Mouse (Mus musculus) stomach, postnatal 0 days (tissue): Measurements from ENCODE around the gene Glb1. TPM values are rescaled to one million over a fixed set of nuclear protein-coding genes. Genes with fewer than 3 reads are reported as not detected.

ENCODE experiments used
- ATAC-seq: fragments of 200-750 bp; cut with Nextera tagmentation; 2 replicates; pipeline ENCODE4 v1.8.0; 2017; ENCODE audit not compliant: low FRiP score, low TSS enrichment
- DNase-seq: peaks from one replicate; pipeline ENCODE4 v3.0.0-alpha.2; 2016; ENCODE audit warnings: low spot score
- H3K27ac ChIP-seq: fragments of 300-500 bp; sonication (generic); replicated peaks from 2 replicates; pipeline ENCODE4 v1.5.1; 2014; ENCODE audit warnings: mild to moderate bottlenecking, control low read depth
- H3K27me3 ChIP-seq: fragments of 300-500 bp; sonication (generic); 2 replicates; pipeline ENCODE4 v1.6.1; 2014; ENCODE audit warnings: low read length; ENCODE audit not compliant: control insufficient read depth, insufficient read depth
- H3K36me3 ChIP-seq: fragments of 300-500 bp; sonication (generic); 2 replicates; pipeline ENCODE4 v1.6.1; 2014; ENCODE audit warnings: low read length, mixed read lengths; ENCODE audit not compliant: control insufficient read depth, insufficient read depth
- H3K4me1 ChIP-seq: fragments of 300-500 bp; sonication (generic); replicated peaks from 2 replicates; pipeline ENCODE4 v1.6.1; 2014; ENCODE audit warnings: antibody characterized with exemption; ENCODE audit not compliant: control insufficient read depth, insufficient read depth
- H3K4me2 ChIP-seq: fragments of 300-500 bp; sonication (generic); replicated peaks from 2 replicates; pipeline ENCODE4 v1.6.1; 2014; ENCODE audit warnings: low read depth, mild to moderate bottlenecking, control low read depth, moderate library complexity
- H3K4me3 ChIP-seq: fragments of 300-500 bp; sonication (generic); 2 replicates; pipeline ENCODE4 v1.5.1; 2014; ENCODE audit warnings: low read depth, low read length, control low read depth
- H3K9ac ChIP-seq: fragments of 300-500 bp; sonication (generic); 2 replicates; pipeline ENCODE4 v1.6.1; 2014; ENCODE audit warnings: mild to moderate bottlenecking, low read length, control low read depth, mixed read lengths
- H3K9me3 ChIP-seq: fragments of 300-500 bp; sonication (generic); 2 replicates; pipeline ENCODE4 v1.6.1; 2016; ENCODE audit warnings: low read length; ENCODE audit not compliant: control insufficient read depth
- CTCF ChIP-seq: IDR thresholded peaks from 2 replicates; pipeline ENCODE4 v1.5.1; 2016; ENCODE audit warnings: antibody characterized with exemption, low read depth, mild to moderate bottlenecking, moderate library complexity
- EP300 ChIP-seq: optimal IDR thresholded peaks from 2 replicates; pipeline ENCODE3; 2016; ENCODE audit warnings: antibody characterized with exemption
- WGBS: fragments of 180-500 bp; shearing (Covaris S2); extraction: QIAGEN DNeasy Blood & Tissue Kit; methylation state at CpG from one replicate; pipeline ENCODE4 v1.1.7; 2014; 5-methylcytosine and 5-hydroxymethylcytosine counted together
- polyA plus RNA-seq: library from polyadenylated mRNA; unstranded; fragments of >200 nt; fragmentation: Nextera tagmentation; extraction: Ambion mirVana; gene quantifications from 2 replicates; pipeline ENCODE4 v1.2.1, GENCODE M21; 2015

Glb1 gene
- polyA plus RNA-seq, 1 experiment from 2014 or later = 28.2 TPM

DNA sequence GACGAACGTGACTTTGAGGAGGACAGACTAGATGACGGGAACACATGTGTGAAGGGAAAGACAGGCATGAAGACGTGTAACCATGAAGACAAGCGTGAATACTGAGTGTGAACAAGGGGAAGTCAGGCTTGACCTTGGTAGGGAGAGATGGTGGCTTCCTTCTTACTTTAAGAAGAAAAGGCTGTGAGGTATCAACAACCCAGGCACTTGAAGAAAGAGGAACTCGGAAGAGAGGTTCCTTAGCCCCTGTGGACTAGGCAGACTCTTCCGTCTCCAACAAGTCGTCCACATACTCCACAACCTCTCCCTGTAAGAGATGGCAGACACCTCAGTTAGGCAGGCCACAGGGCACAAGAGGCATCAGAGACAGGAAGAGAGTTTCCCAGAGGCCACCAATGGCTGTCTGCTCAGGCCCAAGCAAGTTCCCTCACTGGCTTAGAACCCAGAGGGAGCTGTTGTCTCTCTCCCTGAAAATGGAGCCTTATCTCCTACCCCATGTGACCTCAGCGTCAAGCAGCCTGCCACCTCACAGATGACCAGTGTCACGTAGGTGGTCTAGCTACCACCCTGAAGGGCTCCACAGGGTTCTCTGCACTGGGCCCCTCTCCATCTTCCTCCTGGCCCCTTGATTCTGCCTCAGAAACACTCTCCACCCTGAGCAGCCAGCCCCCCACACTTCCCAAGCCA lies 25.5 kb upstream of the Glb1 start:
- ATAC-seq (no peak), DNase-seq (no peak)

DNA sequence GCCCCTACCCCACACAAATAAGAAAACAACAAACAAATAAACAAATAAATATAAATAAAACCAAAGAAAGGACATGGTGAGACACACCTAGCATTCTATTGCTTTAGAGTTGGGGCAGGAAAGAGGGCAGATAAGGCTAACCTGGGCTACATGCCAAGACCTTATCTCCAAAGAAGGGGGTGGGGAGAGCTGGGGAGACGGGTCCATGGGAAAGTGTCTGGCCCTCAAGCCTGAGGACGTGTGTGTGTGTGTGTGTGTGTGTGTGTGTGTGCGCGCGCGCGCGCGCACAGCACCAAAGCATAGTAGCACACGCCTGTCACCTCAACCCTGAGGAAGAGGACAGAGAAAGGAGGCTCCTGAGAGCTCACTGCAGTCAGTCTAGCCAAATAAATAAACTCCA lies 23.7 kb upstream of the Glb1 start:
- TF ChIP-seq EP300 (no peak), CTCF (no peak)
- no peaks in the 10 kb centered on the region for H3K4me1 ChIP-seq
- 87% methylated on average over 10 of the region's 10 CpGs for WGBS
- H3K36me3 ChIP-seq = peaks cover 3% of the 10 kb centered on the region
- no peak overlapping the region for H3K4me2 ChIP-seq
- no peak overlapping the region for H3K4me3 ChIP-seq
- no peak overlapping the region for H3K27ac ChIP-seq
- no peaks in the 10 kb centered on the region for H3K9me3 ChIP-seq
- no peak overlapping the region for H3K9ac ChIP-seq
- DNase-seq = no peak
- no peaks in the 10 kb centered on the region for H3K27me3 ChIP-seq
- ATAC-seq = no peak

More for the DNA sequence above, 25.5 kb upstream of the Glb1 start:
- Histone ChIP-seq H3K4me2 (no peak overlapping the region), H3K9ac (no peak overlapping the region), H3K9me3 (no peaks in the 10 kb centered on the region), H3K36me3 (peaks cover 3% of the 10 kb centered on the region), H3K4me3 (no peak overlapping the region), H3K27ac (no peak overlapping the region), H3K4me1 (no peaks in the 10 kb centered on the region), H3K27me3 (no peaks in the 10 kb centered on the region)
- TF ChIP-seq CTCF (no peak), EP300 (no peak)
- WGBS = 86% methylated on average over 10 of the region's 10 CpGs

GRCm38 (mm10) chr9:114379871-114380270 lies 21.0 kb upstream of the Glb1 start:
- Histone ChIP-seq H3K4me2 (no peak overlapping the region), H3K27me3 (no peaks in the 10 kb centered on the region), H3K36me3 (peaks cover 7% of the 10 kb centered on the region), H3K4me3 (no peak overlapping the region), H3K9ac (no peak overlapping the region), H3K9me3 (no peaks in the 10 kb centered on the region), H3K4me1 (no peaks in the 10 kb centered on the region), H3K27ac (no peak overlapping the region)
- WGBS = 72% methylated on average over 12 of the region's 12 CpGs
- DNase-seq = no peak
- no peak for ATAC-seq
- no peak for TF ChIP-seq CTCF
- no peak for TF ChIP-seq EP300

- no peaks in the 10 kb centered on the region for H3K9me3 ChIP-seq
- H3K4me1 ChIP-seq = no peaks in the 10 kb centered on the region
- WGBS = 63% methylated on average over 17 of the region's 17 CpGs
- H3K27me3 ChIP-seq = no peaks in the 10 kb centered on the region
- no peak for TF ChIP-seq EP300
- TF ChIP-seq CTCF = peak; percentile 76
- H3K27ac ChIP-seq = no peak overlapping the region
- H3K4me2 ChIP-seq = no peak overlapping the region
- ATAC-seq (peak; percentile 36; the same call in 1 of the 2 replicates), DNase-seq (no peak)
- H3K4me3 ChIP-seq = no peak overlapping the region
- peaks cover 7% of the 10 kb centered on the region for H3K36me3 ChIP-seq
- no peak overlapping the region for H3K9ac ChIP-seq
These were observed 19.8 kb upstream of the Glb1 start for GRCm38 (mm10) chr9:114380881-114381733.

GRCm38 (mm10) chr9:114382936-114383710 lies 17.8 kb upstream of the Glb1 start:
- Histone ChIP-seq H3K4me2 (no peak overlapping the region), H3K36me3 (peaks cover 5% of the 10 kb centered on the region), H3K27me3 (no peaks in the 10 kb centered on the region), H3K9ac (no peak overlapping the region), H3K9me3 (no peaks in the 10 kb centered on the region), H3K27ac (no peak overlapping the region), H3K4me1 (no peaks in the 10 kb centered on the region), H3K4me3 (no peak overlapping the region)
- no peak for DNase-seq
- 86% methylated on average over 17 of the region's 17 CpGs for WGBS
- TF ChIP-seq EP300 = no peak
- no peak for TF ChIP-seq CTCF
- ATAC-seq = no peak
